Mouse (Mus musculus): ENCODE results near the gene Itpk1.

Itpk1 gene

GRCm38 (mm10) chr12:102519929-102520720 is 184.6 kb downstream of the Itpk1 start:
- ATAC-seq (ENCODE audit: insufficient number of reproducible peaks, low FRiP score, low TSS enrichment), result no peak
